Mouse (Mus musculus): ENCODE results near the gene Rab20.

DNA sequence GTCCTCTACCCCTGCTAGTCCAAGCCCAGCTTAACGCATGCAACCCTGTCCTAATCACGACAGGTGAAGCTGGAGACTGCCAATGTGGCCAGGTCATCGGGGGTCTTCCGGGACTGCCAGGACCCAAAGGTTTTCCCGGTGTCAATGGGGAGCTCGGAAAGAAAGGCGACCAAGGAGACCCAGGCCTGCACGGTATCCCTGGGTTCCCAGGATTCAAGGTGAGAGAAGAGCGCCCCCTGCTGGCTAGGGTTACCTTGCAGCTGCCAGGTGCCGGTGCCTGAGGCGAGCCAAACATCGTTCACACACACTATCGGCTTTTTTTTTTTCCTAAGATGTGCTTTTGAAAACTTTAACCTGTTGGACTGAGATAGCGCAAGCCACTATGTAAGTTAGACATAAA, 57.4 kb downstream of the Rab20 start:
- TF ChIP-seq POLR2A (IDR thresholded peaks at IDR 0.05; ENCODE audit: extremely low read depth, insufficient read depth, low read length) = no peak
- peak; percentile 47 for TF ChIP-seq CTCF (IDR thresholded peaks at IDR 0.05; ENCODE audit: extremely low read depth, insufficient read depth, low read length)
